In genomic region chr4:58981421-58981820, GRCm38 (mm10) we compare ENCODE assay signal across 26 mouse cellular contexts. TPM values are rescaled to one million over a fixed set of nuclear protein-coding genes. Genes with fewer than 3 reads are reported as not detected.
"Had no signal": no experiment of that assay in that cellular context is flagged by ENCODE, and none has a peak within 500 bp of the region (broad histone marks: within the 10 kb centered on the region; RNA-seq: fewer than 3 reads in every experiment).

No protein-coding gene starts in this region.

- H3K4me1 ChIP-seq: intestine, embryonic 15.5 days had no signal

- H3K27ac ChIP-seq: gastrocnemius, adult 2 months; hindbrain, embryonic 10.5 days; hindbrain, embryonic 12.5 days; hindbrain, embryonic 14.5 days; intestine, embryonic 15.5 days; layer of hippocampus, adult 2 months; left cerebral cortex, adult 2 months; limb, embryonic 10.5 days; limb, embryonic 12.5 days; liver, embryonic 13.5 days had no signal

- H3K9me3 ChIP-seq: hindbrain, embryonic 10.5 days; hindbrain, embryonic 12.5 days; intestine, embryonic 15.5 days; limb, embryonic 10.5 days; limb, embryonic 12.5 days; liver, embryonic 13.5 days had no signal

- H3K36me3 ChIP-seq: hindbrain, embryonic 10.5 days; hindbrain, embryonic 12.5 days; intestine, embryonic 15.5 days; limb, embryonic 10.5 days had no signal

- H3K4me3 ChIP-seq: gastrocnemius, adult 2 months; hindbrain, embryonic 10.5 days; hindbrain, embryonic 12.5 days; intestine, embryonic 15.5 days; layer of hippocampus, adult 2 months; left cerebral cortex, adult 2 months; limb, embryonic 10.5 days; limb, embryonic 12.5 days; liver, embryonic 13.5 days had no signal

- H3K27me3 ChIP-seq: hindbrain, embryonic 12.5 days; intestine, embryonic 15.5 days; limb, embryonic 12.5 days; liver, embryonic 13.5 days had no signal

- DNase-seq: gastrocnemius, adult 2 months; gastrocnemius, postnatal 10 days; gastrocnemius, postnatal 25 days; heart, postnatal 10 days; heart, postnatal 4 days; kidney, adult 18-20 months; kidney, adult 8-10 months; kidney, postnatal 10 days; kidney, postnatal 25 days; kidney, postnatal 4 days; liver; liver, embryonic 13.5 days had no signal

- H3K4me2 ChIP-seq: heart, embryonic 11.5 days; hindbrain, embryonic 12.5 days; hindbrain, embryonic 14.5 days; intestine, embryonic 15.5 days; limb, embryonic 12.5 days; liver, embryonic 11.5 days; liver, embryonic 13.5 days had no signal

- H3K9ac ChIP-seq: hindbrain, embryonic 12.5 days; hindbrain, embryonic 14.5 days; intestine, embryonic 15.5 days; limb, embryonic 12.5 days; liver, embryonic 13.5 days had no signal

- ATAC-seq: hindbrain, embryonic 16.5 days; inflammation-experienced regulatory T-cells, adult 6 months; intestine, embryonic 15.5 days; intestine, postnatal 0 days had no signal

RNA-seq across cellular contexts. Expression of gene Gm20503, which starts 21.6 kb away (rescaled TPM):
- polyA plus RNA-seq: inflammation-experienced regulatory T-cells, adult 6 months had no signal

RNA-seq across cellular contexts. Expression of gene Zkscan16, which starts 38.0 kb away (rescaled TPM):
- polyA plus RNA-seq: heart, embryonic 16.5 days; inflammation-experienced regulatory T-cells, adult 6 months had no signal
